Mouse (Mus musculus) naive thymus-derived CD4-positive, alpha-beta T cell, adult 5 months (primary cell): Measurements from ENCODE around the gene Chst2. TPM values are rescaled to one million over a fixed set of nuclear protein-coding genes. Genes with fewer than 3 reads are reported as not detected.

ENCODE experiments used
- polyA plus RNA-seq: library from polyadenylated mRNA; unstranded; fragments of 100-300 nt; shearing (Covaris generic); gene quantifications from one replicate; pipeline ENCODE4 v1.2.1, GENCODE M21; 2017

Gene Chst2
- polyA plus RNA-seq, result 0.60 TPM

DNA sequence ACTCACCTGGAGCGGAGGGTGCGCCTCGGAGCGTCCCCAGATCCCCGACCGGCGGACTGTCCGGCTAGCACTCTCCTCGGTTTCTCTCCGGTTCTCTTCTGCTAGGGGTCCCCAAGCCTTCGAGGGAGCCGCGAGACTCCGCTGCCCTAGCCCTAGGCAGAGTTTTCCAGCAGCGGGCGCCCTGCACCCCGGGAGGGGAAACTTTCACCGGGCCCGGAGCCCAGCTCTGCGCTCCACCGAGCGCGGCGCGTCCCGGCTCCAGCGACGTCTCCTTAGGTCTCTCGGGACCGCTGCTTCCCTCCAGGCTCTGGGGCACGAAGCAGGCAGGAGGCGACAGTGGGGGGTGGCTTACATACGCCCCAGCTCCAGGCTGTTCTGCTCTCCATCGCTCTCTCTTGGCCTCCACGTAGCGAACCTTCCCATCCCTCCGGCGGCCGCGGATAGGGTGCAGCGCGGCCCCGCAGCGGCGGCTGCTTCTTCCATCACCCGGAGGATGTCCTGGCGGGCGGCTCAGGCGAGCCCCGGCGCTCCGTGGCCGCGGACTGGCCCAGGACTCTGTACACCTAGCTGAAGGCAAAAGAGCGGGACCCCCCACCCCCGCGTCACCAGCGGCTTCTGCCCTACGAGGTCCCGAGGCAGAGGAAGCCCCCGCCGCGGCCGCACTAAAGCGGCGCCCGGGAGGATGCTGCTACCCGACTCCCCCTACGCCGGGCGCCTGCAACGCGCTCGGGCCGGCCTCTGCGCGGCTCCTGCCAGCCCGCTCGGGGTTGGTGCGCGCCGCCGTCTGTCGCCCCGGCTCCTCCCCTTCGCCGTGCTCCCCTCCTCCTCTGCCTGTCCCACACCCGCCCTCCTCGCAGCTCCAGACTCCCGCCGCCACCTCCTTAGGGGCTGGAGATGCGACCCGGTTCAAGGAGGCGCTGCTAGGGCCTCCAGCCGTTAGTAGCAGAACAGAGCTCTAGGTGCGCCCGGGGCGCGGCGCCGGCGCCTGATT lies at the start of gene Chst2:
Gene Chst2 (minus strand): TSS at position 152 of the 991 bp plus-strand sequence.

Other genes starting within 250 kb of the Chst2 start
- gene U2surp, start 105.3 kb upstream of the Chst2 start, polyA plus RNA-seq, result 177 TPM
- not detected for gene Paqr9, start 152.9 kb upstream of the Chst2 start, polyA plus RNA-seq
- not detected for gene Pcolce2, start 230.9 kb upstream of the Chst2 start, polyA plus RNA-seq